Mouse (Mus musculus): ENCODE data around the gene Hist1h3e. TPM values are rescaled to one million over a fixed set of nuclear protein-coding genes. Genes with fewer than 3 reads are reported as not detected.
"Not testable (repeated sequence)": the region's sequence is repeated elsewhere in the genome, so short reads cannot be mapped to it uniquely, and the experiment has no call there.

Gene Hist1h3e
- polyA plus RNA-seq, 1 experiment from 2014 or later = 4.4 TPM

DNA sequence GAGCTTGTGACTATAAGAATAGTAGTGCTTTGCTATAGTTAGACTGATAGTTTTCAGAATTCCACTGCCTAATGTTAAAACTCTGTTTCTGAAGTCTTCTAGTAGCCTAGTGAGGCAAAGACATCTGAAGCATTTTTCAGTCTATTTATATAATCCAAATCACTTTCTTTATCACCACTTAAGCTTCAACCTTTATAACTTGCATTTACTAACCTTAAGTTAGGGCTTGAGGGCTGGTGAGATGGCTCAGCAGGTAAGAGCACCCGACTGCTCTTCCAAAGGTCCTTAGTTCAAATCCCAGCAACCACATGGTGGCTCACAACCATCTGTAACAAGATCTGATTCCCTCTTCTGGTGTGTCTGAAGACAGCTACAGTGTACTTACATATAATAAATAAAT is 22.3 kb downstream of the Hist1h3e start:
- not testable (repeated sequence) for H3K4me2 ChIP-seq (ENCODE audit: low read depth, low read length); H3K36me3 ChIP-seq (ENCODE audit: control insufficient read depth, insufficient read depth, low read length); DNase-seq (ENCODE audit: low spot score); H3K27ac ChIP-seq (replicated peaks; ENCODE audit: low read depth, low read length); H3K4me3 ChIP-seq (ENCODE audit: low read depth, low read length); ATAC-seq (ENCODE audit: low read depth); H3K27me3 ChIP-seq (replicated peaks; ENCODE audit: control insufficient read depth, insufficient read depth, low read length); H3K9me3 ChIP-seq (ENCODE audit: control insufficient read depth, low read length); H3K9ac ChIP-seq (ENCODE audit: low read depth, low read length)
- H3K4me1 ChIP-seq (ENCODE audit: control insufficient read depth, insufficient read depth, low read length) = 0 out of 2 replicates have a peak, but pooled peaks cover 19% of the 10 kb centered on the region
- WGBS = 81% methylated on average over 1 of the region's 1 CpGs

DNA sequence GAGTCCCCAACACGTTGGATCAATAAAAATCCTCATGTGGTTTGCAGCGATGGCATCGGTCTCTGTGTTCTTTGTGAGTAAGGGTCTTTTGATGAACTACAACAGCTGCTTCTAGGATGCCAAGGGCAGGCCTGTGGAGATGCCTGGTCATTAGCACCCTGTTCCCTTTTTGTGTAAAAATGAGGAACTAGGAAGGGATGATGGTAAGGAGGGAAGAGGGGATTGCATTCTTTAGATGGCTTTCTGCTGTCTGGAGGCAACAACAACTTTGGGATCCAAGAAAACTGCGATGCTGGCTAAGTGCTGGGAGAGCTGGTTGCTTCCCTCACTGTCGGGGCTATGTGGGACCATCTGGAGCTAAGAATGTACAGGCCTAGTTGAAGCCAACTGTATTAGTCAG is 23.9 kb downstream of the Hist1h3e start:
- 0 out of 2 replicates have a peak, but pooled peaks cover 19% of the 10 kb centered on the region for H3K4me1 ChIP-seq (ENCODE audit: control insufficient read depth, insufficient read depth, low read length)
- DNase-seq (ENCODE audit: low spot score) (no peak), ATAC-seq (ENCODE audit: low read depth) (no peak)
- no peak overlapping the region for H3K27ac ChIP-seq (replicated peaks; ENCODE audit: low read depth, low read length)
- WGBS = 52% methylated on average over 5 of the region's 5 CpGs
- no peak overlapping the region for H3K4me2 ChIP-seq (ENCODE audit: low read depth, low read length)
- no peaks in the 10 kb centered on the region for H3K36me3 ChIP-seq (ENCODE audit: control insufficient read depth, insufficient read depth, low read length)
- H3K9me3 ChIP-seq (ENCODE audit: control insufficient read depth, low read length) = no peaks in the 10 kb centered on the region
- no peak overlapping the region for H3K9ac ChIP-seq (ENCODE audit: low read depth, low read length)
- H3K4me3 ChIP-seq (ENCODE audit: low read depth, low read length) = no peak overlapping the region
- no peaks in the 10 kb centered on the region for H3K27me3 ChIP-seq (replicated peaks; ENCODE audit: control insufficient read depth, insufficient read depth, low read length)

DNA sequence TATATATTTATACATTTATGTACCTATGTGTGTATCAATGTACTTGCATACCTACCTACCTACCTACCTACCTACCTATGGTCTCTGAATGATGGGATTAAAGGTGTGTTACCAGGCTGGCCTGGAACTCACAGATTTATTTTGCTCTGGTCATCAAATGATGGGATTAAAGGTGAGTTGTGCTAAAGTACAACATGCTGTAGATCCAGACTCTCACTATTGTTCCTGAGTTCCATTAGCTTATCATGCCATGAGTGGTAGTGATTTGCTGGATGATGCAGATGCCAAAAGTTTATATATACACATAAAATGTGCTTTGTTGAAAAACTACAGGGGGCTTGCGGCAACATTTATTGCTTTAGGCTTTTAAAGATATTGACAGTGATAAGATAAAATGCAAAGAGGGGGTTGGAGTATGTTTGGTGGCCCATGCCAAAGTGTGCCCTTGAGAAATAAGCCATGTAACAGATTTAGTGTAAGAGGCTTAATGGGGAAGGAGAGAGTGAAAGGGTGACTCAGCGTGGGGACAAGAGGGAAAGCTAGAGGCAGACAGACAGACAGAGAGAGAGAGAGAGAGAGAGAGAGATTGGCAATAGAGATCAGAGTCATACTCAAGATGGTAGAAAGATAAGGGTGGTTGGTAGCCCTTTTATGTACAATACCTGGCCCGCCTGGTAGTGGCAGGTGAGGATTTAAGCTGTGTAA is 25.0 kb downstream of the Hist1h3e start:
- 73% methylated on average over 3 of the region's 3 CpGs for WGBS
- H3K9ac ChIP-seq (ENCODE audit: low read depth, low read length) = peak overlapping the region; percentile 31; the same call in 1 of the 2 replicates
- H3K27ac ChIP-seq (replicated peaks; ENCODE audit: low read depth, low read length) = peak overlapping the region; percentile 90

DNA sequence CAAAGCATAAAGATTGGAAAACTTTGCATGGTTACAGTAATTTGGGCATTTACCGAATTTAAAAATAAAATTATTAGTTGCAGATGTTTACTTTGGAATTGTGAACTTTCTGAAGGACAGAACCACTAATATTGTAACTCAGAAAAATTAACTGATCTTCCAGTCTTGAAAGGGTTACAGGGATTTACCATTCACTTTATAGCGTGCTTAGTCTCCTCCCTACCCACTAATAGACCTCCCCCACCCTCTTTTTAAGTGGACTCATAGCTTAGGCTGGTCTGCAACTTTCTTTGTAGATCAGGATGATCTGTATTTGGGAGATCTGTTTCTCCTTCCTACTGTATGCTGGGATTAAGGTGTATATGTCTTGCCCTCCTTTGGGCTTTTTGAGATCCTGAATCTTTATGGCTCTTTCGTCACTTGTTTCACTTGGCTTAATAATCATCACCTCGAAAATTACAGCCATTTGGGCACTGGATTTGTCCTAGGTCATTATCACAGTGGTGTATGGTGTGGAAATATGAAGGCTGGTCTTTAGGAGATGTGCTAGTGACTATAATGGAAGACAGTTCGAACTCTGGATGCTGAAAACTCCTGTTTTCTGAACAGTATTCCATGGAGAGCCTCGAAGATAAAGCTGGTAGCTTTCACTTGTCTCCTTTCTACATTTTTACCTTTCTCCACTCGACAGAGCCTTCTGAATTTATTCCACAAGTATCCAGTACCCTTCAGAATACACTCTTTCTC is 25.9 kb downstream of the Hist1h3e start:
- H3K4me1 ChIP-seq (ENCODE audit: control insufficient read depth, insufficient read depth, low read length) = peaks cover 29% of the 10 kb centered on the region
- H3K27me3 ChIP-seq (replicated peaks; ENCODE audit: control insufficient read depth, insufficient read depth, low read length) = no peaks in the 10 kb centered on the region
- peak overlapping the region; percentile 56 for H3K4me3 ChIP-seq (ENCODE audit: low read depth, low read length)
- ATAC-seq (ENCODE audit: low read depth) (no peak), DNase-seq (ENCODE audit: low spot score) (peak; percentile 33)
- no peaks in the 10 kb centered on the region for H3K9me3 ChIP-seq (ENCODE audit: control insufficient read depth, low read length)
- peak overlapping the region; percentile 90 for H3K27ac ChIP-seq (replicated peaks; ENCODE audit: low read depth, low read length)
- H3K36me3 ChIP-seq (ENCODE audit: control insufficient read depth, insufficient read depth, low read length) = no peaks in the 10 kb centered on the region
- peak overlapping the region; percentile 70 for H3K9ac ChIP-seq (ENCODE audit: low read depth, low read length)
- peak overlapping the region; percentile 78 for H3K4me2 ChIP-seq (ENCODE audit: low read depth, low read length)
- WGBS = 18% methylated on average over 7 of the region's 7 CpGs

More for the DNA sequence above, 25.0 kb downstream of the Hist1h3e start:
- no peaks in the 10 kb centered on the region for H3K27me3 ChIP-seq (replicated peaks; ENCODE audit: control insufficient read depth, insufficient read depth, low read length)
- peak overlapping the region; percentile 78 for H3K4me2 ChIP-seq (ENCODE audit: low read depth, low read length)
- H3K36me3 ChIP-seq (ENCODE audit: control insufficient read depth, insufficient read depth, low read length) = no peaks in the 10 kb centered on the region
- DNase-seq (ENCODE audit: low spot score) = no peak
- H3K9me3 ChIP-seq (ENCODE audit: control insufficient read depth, low read length) = no peaks in the 10 kb centered on the region
- H3K4me1 ChIP-seq (ENCODE audit: control insufficient read depth, insufficient read depth, low read length) = peaks cover 26% of the 10 kb centered on the region
- peak overlapping the region; percentile 56; the same call in 1 of the 2 replicates for H3K4me3 ChIP-seq (ENCODE audit: low read depth, low read length)
- no peak for ATAC-seq (ENCODE audit: low read depth)

DNA sequence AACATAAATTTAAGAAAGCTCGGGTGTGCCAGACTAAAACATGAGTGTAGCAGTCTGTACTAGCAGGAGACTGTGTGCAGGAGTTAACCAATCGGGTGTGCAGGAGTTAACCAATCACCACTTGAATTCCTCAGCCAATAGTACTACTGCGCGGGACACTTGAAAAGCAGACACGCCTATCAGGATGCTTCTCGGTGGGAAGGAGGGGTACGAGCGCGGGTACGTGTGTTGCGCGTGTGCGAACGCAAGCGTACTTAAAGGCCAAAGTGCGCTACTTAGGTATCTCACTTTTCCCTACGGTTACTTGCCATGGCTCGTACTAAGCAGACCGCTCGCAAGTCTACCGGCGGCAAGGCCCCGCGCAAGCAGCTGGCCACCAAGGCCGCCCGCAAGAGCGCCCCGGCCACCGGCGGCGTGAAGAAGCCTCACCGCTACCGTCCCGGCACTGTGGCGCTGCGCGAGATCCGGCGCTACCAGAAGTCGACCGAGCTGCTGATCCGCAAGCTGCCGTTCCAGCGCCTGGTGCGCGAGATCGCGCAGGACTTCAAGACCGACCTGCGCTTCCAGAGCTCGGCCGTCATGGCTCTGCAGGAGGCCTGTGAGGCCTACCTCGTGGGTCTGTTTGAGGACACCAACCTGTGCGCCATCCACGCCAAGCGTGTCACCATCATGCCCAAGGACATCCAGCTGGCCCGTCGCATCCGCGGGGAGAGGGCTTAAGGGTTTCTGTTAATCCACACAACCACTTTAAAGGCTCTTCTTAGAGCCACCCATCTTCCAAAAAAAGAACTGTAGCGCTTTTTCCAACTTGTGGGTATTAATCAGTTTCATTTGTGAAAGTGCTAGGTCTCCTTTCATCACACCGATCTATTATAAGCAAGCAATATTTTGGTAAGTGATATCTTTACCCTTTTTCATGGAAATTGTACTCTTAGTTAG is 26.8 kb downstream of the Hist1h3e start, which contains the start of gene Hist1h3g:
Hist1h3g (plus strand) TSS at position 286 of the 939 bp plus-strand sequence.
- ATAC-seq (ENCODE audit: low read depth) = peak; percentile 91
- peak within 1 kb of the TSS; percentile 56 for H3K4me3 ChIP-seq (ENCODE audit: low read depth, low read length)
- H3K9ac ChIP-seq (ENCODE audit: low read depth, low read length) = peak within 1 kb of the TSS; percentile 79
- peak; percentile 99 for DNase-seq (ENCODE audit: low spot score)
- H3K4me1 ChIP-seq (ENCODE audit: control insufficient read depth, insufficient read depth, low read length) = peaks cover 29% of the 10 kb centered on the region
- H3K9me3 ChIP-seq (ENCODE audit: control insufficient read depth, low read length); H3K36me3 ChIP-seq (ENCODE audit: control insufficient read depth, insufficient read depth, low read length); H3K27me3 ChIP-seq (replicated peaks; ENCODE audit: control insufficient read depth, insufficient read depth, low read length): not testable (repeated sequence)
- H3K4me2 ChIP-seq (ENCODE audit: low read depth, low read length) = peak within 1 kb of the TSS; percentile 78
- 1% methylated on average over 31 of the region's 62 CpGs for WGBS
- H3K27ac ChIP-seq (replicated peaks; ENCODE audit: low read depth, low read length) = peak within 1 kb of the TSS; percentile 90

DNA sequence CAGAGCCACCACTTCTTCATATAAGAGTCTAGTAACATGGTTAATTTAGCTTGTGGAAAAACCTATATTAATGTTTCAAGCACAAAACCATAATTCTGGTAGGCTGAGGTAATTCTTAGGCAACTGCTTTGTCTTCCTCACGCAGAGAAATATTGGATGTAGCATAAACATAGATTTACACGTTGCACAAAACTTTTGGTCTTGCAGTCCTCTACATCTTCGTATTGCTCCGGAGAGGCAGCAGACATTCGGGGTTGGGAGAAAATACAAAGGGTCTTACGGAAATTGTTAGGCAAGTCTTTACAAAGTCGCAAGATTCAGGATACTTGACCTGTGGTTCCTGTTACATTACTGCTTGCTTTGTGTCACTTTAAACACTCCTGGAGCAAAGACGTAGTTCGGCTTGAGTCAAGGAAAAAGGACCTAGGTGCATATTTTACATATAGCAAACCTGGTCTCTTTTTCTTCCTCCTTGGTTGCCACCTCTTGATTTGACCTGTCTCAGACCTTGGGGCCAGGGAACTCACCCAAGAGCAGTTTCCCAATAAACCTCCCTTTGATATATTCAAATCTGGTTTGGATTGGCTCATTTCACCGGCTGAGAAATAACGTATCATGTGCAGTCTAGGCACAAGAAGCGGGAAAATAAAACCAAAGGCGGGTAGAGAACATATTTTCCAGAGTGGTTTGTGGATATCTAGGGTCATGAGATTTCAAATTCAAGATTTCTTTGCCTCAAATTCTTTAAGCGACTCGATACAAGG is 27.6 kb downstream of the Hist1h3e start:
- no peaks in the 10 kb centered on the region for H3K27me3 ChIP-seq (replicated peaks; ENCODE audit: control insufficient read depth, insufficient read depth, low read length)
- DNase-seq (ENCODE audit: low spot score) (no peak), ATAC-seq (ENCODE audit: low read depth) (no peak)
- H3K36me3 ChIP-seq (ENCODE audit: control insufficient read depth, insufficient read depth, low read length) = no peaks in the 10 kb centered on the region
- peaks cover 29% of the 10 kb centered on the region for H3K4me1 ChIP-seq (ENCODE audit: control insufficient read depth, insufficient read depth, low read length)
- H3K9me3 ChIP-seq (ENCODE audit: control insufficient read depth, low read length) = no peaks in the 10 kb centered on the region
- WGBS = 2% methylated on average over 15 of the region's 15 CpGs
- H3K4me3 ChIP-seq (ENCODE audit: low read depth, low read length) = peak overlapping the region; percentile 56
- H3K4me2 ChIP-seq (ENCODE audit: low read depth, low read length) = peak overlapping the region; percentile 78
- H3K9ac ChIP-seq (ENCODE audit: low read depth, low read length) = peak overlapping the region; percentile 79
- peak overlapping the region; percentile 90 for H3K27ac ChIP-seq (replicated peaks; ENCODE audit: low read depth, low read length)

DNA sequence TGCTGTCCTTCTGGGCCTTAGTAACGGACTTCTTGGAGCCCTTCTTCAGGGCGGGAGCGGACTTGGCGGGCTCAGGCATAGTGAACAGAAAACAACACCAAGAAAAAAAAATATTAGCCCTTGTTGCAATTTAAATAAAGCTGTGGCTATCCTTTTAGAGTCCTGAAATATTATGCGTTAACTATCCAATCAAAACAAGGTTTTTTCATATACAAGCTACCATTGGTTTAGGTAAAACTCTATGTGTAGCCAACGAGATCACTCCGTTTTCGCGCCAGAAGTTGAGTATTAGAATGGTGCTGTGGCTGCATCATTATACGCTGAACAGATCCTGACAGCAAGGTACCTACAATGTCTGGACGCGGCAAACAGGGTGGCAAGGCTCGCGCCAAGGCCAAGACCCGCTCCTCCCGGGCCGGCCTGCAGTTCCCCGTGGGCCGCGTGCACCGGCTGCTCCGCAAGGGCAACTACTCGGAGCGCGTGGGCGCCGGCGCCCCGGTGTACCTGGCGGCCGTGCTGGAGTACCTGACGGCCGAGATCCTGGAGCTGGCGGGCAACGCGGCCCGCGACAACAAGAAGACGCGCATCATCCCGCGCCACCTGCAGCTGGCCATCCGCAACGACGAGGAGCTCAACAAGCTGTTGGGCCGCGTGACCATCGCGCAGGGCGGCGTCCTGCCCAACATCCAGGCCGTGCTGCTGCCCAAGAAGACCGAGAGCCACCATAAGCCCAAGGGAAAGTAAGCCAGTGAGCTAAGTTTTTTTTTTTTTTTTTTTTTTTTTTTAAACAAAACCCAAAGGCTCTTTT is 28.4 kb downstream of the Hist1h3e start, which contains the start of gene Hist1h2af:
Hist1h2af (plus strand) TSS at position 347 of the 808 bp plus-strand sequence.
- WGBS = 0% methylated on average over 22 of the region's 53 CpGs

More for the DNA sequence above, 28.4 kb downstream of the Hist1h3e start, which contains the start of gene Hist1h2af:
- Histone ChIP-seq H3K4me1 (ENCODE audit: control insufficient read depth, insufficient read depth, low read length) (peaks cover 34% of the 10 kb centered on the region), H3K27ac (replicated peaks; ENCODE audit: low read depth, low read length) (peak within 1 kb of the TSS; percentile 99), H3K4me2 (ENCODE audit: low read depth, low read length) (peak within 1 kb of the TSS; percentile 78), H3K9ac (ENCODE audit: low read depth, low read length) (peak within 1 kb of the TSS; percentile 79), H3K4me3 (ENCODE audit: low read depth, low read length) (peak within 1 kb of the TSS; percentile 56)
- H3K36me3 ChIP-seq (ENCODE audit: control insufficient read depth, insufficient read depth, low read length); H3K9me3 ChIP-seq (ENCODE audit: control insufficient read depth, low read length); H3K27me3 ChIP-seq (replicated peaks; ENCODE audit: control insufficient read depth, insufficient read depth, low read length): not testable (repeated sequence)
- ATAC-seq (ENCODE audit: low read depth) = peak; percentile 45
- DNase-seq (ENCODE audit: low spot score) = peak; percentile 97
